Mouse (Mus musculus) natural killer cell, adult 2 months (primary cell): ENCODE results near the gene Prima1.

Source experiments
- DNase-seq, 2 experiments: peaks; one replicate each; pipeline ENCODE4 v3.0.0; 2022; ENCODE audit warnings: low spot score in 2 of 2

Prima1 gene

DNA sequence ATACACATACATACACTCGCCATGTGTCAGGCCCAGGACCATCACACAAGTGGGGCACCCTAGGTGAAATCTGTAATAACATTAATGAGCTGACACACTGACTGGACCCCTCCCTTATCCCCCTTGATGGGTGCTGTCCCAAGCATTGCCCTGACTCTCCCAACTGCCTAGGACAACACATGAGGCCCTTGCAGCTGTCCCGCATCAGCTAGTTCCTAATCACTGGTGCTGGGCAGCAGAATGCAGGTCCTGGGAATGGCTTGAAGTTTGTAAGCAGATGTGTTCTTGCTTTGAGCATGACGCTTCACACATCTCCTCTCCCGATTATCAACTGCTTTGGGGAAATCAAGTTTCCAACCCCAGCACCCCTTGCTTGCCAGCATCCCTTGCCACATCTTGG lies 15.8 kb downstream of the Prima1 start:
- no peak for DNase-seq

DNA sequence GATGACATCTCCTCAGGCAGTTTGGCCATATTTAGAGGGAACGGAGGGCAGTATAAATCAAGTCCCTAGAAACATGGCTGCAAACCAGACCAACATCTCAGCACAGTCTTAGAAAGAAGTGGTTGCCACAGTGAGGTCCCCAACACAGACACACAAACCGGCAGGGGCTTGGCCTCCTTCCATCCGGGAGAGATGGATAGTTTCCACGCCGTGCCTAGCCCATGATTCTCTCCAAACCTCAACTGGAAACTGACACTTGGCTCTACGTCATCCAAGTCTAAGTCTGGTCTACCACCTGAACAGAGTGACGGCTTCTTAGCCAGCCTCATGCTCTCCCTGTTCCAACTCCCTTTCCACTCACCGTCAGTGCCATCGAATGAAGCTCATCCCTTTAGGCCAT lies 18.3 kb downstream of the Prima1 start:
- no peak for DNase-seq

DNA sequence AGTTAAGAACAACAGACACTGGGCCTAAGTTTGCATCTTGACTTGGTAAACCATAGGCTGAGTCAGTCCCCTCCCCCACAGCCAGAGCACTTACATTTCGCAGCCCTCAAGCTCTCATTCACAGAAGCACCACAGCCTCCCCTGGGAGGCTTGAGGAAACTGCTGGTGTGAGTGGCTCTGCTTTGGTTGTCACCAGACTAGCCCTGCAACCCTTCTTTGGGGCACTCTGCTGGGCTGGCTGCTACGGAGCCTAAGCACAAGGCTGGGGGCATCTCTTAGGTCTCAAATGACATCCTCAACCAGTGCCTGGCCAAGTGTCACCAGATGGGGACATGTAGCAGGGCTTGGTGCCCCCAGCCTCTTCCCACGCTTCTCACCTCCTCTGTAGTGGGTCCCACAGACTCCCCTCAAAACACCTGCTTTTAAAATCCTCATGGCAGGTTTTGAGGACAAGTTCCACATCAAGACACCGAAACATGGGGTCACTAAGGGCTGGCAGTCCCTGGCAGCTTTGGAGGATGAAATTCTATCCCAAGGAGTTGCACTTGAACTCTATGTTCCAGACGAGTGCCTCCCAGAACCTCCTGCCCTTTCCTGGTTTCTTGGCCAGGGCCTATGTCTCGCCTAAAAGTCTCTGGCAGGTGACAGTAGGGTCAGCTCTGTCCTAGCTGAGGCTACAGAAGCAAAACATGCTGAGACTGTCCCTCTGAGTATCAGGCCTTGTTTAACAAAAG lies 25.9 kb downstream of the Prima1 start:
- no peak for DNase-seq

DNA sequence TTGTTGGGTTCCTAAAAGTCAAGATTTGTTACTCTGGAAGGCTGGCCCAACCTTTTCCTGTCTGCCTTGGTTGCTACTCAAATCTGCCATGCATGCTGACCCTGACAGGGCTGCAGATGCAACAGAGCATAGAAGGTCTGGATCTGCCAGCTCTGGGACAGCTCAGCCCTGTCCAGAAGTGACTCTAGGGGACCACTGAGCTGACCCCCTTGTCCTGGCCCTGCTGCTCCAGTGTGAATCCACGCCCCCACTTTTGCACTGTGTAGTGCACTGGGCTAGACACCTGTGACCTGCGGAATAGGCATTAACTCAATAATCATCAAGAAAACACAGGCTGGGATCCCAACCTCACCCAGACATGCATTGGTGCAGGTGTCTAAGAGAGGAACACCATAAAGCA lies 27.2 kb downstream of the Prima1 start:
- DNase-seq = no peak

DNA sequence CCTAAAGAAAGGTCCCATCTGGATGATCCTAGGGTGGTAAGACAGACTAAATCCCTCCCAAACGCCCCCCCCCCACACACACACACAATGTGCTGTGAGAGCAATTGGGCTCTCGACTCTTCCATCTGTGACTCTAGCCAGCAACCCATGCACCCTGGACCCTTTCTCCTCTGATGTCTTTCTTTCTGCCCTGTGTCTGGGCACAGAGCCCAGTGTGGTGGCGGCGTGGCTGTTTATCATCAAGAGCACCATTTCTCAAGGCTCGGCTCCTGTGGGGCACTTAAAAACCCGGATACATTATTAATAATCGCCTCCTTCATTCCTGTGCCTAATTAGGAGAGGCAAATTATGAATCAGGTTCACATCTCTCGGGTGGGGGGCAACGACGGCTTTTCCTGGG lies 27.7 kb downstream of the Prima1 start:
- no peak for DNase-seq

DNA sequence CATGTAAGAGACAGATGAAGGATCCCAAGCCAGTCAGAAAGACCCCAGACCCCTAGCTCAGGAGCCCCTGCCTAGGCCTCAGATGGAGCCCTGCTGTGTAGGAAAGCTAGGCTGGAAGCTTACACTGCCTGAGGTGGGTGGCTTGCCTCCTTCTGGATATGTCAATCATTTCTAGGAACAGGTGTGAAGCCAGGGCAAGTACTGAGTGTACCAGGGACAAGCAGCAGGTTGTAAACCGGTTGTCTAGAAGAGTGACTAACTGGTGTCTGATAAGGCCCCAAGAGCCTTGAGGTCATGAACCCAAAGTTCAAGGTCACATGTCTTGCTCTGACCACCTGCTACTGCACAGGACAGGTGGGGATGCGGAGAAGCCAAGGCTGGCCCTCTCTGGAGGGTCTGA lies 28.4 kb downstream of the Prima1 start:
- DNase-seq = no peak

DNA sequence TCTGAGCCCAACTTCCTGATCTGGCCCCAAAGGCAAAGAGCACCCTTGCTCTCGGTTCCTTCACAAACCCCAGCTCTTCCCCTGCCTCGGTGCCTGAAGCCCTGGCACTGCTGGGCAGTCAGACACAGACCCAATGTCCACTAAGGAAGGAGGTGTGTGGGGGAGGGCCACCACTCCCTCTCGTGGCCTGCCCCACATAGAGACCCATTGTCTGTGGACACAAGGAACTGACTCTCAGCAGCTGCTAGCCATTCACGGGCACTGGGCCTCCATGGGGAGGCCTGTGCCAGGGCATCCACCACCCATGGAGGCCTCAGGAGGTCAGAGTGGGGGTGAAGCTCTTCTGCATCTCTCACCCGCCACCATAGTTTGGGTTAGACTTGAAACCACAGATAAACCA lies 30.9 kb downstream of the Prima1 start:
- DNase-seq = no peak

DNA sequence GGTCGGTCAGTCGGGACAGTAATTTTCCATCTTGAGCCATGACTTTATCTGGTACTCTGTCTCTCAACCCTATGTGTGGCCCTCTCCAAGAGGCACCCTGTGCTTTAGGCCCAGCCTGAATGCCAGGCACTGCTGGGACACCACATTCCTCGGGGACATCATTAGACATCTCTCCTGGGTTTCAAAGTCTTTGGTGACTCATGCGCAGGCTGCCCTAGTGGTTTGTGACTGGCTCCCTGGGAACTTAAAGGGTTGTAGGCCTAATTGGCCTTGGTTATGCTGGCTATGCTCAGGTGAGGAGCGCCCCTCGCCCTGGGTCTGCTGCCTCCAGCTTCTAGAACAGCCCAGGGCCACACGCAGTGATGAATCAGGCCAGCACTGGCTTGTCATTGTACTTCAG lies 32.4 kb downstream of the Prima1 start:
- DNase-seq = no peak

DNA sequence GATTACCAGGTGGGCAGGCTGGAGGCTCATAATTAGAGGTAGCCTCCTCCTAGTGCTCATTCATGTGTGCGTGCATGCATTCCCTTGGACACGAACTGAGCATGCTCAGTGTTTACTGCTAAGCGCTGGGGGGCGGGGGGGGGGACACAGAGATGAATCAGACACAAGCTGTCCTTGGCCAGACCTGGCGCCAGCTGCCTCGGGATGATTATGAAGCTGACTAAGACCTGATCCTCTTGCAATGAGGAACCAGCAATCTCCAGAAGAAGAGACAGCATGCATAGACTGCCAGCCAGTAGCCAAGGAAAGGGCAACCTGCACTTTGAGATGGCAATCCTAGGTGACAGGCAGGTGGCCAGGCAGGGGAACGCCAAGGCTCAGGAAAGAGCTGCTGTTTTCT lies 36.4 kb downstream of the Prima1 start:
- DNase-seq = no peak

DNA sequence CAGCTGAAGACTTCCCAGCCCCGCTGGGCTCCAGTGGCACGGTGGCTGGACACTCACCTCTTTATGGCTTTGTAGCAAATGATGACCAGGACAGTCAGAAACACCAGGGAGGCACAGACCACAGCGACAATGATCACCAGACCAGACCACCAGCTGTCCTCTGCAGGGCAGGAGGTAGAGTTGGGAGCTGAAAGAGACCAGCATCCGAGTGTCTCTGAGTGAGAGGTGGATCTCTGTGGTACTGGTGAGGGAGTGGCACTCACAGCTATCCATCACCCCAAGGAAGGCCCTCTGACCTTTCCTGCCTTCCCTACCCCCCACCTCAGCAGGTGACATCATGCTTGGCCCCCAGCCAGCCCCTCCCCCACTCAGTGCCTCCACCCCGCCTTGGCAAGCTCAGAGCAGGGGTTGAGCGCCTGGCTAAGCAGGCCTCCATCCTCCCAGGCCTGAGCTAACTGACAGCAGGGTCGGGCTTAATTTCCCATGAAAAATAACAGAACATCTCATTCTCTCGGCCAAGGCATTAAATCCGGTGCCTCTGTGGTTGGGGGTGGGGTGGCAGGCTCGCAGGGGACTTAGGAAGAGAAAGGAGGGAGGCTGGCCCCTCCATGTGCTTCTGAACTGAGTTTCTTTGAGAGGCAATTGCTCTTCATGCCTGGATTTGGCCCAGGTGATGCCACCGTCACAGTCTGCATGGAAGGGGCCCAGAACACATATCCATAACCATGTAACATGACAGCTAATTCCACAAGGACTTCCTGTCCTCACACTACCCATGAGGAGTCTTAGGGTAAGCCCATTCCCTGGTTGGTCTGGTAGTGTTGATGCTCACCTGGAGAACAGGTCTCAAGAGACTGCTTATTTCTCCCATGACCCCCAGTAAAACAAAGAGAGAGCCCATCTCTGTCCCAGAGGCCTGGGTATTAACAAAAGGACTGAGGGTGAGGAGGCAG lies 39.1 kb downstream of the Prima1 start:
- no peak for DNase-seq

DNA sequence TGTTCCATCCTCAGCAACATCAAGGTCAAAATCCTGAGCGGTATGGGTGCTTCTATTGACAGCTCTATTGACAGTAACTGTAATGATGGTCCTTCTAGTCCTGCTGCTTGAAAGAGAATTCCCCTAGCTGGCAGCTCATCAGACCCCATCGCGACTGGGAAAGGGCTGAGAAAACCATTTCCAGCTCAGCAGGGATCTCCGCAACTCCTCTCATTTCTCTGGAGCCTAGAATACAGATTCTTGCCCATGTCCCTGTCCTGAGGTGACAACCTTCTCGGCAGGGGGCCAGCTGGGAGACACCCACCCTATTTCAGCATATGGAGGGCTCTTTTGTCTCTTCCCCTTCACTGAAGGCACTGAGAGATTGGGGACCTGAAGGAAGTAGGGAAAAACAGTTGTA lies 49.0 kb downstream of the Prima1 start:
- no peak for DNase-seq

DNA sequence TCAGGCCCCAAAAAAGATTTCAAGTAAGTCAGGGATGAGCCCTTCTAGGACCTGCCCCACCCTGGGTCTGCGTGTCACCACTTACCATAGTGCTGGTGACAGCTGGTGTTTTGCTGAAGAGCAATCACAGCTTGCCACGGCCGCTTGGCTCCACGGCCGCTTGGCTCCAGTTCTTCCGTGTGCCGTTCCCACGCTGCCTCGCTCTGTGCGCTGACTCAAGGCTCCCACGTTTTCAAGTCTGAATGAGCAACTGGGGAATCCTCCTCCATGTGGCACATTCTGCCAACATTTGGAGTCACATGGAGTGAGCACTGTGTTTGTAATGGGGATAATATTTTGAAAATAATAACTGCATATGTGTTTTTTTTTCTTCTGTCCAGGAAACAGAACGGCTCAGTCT lies 52.2 kb downstream of the Prima1 start:
- DNase-seq = no peak

DNA sequence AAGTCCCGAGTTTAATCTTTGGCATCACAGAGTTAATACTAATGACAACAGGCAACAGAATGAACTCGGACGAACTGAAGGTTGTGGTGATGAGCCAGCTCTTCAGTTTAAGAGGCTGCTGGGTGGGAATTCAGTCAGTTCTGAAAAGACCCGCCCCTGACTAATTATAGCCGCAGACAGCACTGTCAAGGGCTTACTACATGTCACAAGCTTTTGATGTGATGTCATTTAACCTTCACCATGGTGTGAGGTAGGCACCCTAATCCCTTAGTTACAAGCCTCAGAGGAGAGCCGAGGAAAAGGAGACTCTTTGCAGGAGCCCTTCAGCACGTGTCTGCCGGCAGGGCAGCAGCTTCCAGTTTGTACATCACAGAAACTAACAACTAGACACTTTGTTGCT lies 53.7 kb downstream of the Prima1 start:
- DNase-seq = no peak

DNA sequence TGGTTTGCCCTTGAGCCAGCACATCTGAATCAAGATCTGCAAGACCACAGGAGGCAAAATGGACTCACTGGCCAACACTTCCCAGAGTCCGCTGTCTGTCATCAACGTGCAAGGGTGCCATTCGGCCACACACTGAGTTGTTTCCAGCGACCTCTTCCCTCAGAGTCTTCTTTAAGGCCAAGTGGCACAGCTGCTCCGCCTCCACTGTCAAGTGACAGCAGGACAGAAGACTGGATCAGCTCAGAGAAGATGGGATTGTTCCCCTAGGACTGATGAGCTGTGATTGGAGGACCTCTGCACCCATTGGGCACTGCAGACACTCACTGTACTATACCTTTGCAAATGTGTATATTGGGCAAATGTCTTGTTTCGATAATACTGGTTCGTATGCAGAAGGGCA lies 54.9 kb downstream of the Prima1 start:
- DNase-seq = no peak

DNA sequence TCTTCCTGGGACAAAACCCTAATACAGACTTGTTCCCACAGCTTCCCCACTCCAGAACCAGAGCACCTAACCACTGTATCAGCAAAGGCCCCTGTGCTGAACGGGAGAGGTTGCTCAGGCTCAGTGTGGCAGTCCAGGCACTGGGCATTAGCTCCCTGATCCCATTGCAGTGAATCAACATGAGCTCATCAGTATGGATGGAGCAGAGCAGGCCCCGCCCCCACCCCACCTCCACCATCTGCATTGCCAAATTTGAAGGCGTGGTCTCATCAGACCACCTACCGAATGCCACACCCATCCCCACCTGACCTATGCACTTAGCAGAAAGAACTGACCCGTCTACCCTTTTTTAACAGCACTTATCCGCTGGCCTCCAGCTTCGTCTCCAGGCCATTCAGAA lies 58.9 kb downstream of the Prima1 start:
- no peak for DNase-seq

DNA sequence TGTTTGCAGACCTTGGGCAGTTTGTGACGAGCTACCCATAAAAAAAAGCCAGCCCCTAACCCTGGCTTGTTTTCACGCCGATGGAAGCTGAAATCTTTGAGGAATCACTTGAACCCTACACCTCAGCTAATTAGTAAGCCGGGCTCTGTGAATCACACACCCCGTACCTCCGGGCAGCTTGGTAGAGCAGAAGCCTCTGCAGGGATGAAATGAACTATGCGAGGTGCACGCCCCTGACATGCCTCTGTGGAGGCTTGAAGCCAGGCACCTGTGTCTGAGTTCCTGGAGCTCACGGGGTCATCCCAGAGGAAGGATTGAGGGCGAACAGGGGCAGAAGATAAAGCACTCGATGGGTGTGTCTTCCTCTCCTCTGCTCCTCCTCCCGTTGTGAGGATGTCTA lies 73.1 kb downstream of the Prima1 start:
- no peak for DNase-seq

DNA sequence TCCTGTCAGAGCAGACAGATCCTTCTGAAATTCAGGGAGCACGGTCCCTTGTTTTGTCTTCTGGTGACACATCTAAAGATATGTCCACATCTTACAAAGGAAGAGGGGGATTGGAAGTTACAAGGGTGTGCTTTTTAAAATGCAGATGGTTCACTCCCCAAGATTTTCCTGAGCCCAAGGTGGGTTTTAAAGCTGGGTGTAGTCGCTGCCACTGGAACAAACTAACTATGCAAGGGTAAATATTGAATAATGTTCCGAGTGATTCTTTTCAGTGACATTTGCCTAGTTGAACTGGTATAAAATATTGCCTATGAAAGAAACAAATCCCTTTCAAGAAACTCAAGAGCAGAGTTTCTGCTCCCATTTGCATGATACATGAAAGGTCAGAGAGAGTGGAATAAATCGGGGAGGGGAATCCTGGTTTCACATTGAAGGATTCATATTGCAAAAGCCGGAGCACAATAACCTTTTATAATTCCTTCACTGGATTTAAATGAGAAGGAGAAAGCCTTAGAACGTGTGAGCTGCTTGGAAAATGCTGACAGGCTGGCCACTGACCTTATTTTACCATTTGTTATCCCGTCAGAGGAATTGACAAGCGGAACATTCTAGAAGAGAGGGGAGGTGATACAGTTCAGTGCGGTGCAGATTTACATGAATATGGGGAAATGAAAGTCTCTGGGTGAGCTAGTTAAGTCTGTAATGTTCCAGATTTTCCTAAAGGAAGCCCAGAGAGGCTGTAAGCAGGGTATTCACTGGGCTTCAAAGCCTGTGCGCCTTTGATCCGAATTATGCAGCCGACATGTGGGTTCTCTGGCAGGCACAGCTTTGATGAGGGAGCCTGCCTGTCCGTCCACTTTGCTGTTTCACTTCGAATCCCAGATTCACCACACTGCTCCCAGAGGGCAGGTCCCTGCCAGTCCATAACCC lies 77.6 kb downstream of the Prima1 start:
- no peak for DNase-seq

DNA sequence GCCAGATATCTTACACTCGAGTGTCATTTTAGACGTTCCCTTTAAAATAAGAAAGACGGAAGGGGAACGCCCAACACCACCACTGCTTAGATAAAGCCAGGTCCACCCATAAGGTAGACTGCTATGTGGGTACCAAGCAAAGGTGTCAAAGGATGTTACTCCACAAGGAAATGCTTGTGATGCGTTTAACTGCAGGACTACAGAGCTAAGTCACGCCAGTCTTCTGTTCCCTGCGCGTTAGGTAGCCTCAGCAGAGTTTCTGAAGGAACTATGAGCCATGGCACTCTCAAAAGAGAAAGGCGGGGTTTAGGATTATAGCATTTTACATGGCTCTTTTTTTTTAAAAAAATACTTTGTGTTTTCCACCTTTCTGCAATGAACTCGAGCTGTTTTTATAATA lies 78.4 kb downstream of the Prima1 start:
- DNase-seq = no peak

DNA sequence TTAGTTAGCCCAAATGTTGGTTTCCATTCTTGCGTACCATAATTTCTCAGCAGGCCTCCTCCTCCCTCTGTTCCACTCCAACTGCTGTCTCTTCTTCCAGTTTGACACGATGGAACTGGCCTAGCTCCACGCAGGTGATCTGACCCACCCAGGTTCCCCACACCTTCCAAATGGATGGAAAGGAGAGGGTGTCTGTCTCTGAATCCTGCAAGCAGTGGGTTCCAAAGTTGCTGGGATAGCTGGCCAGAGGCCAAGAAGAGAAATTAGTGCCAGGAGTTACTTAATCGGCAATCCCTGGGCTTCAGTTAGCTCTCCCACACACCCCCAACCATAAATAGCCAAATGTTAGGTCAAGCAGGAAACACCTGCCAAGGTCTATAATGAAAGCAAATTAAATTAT lies 81.2 kb downstream of the Prima1 start:
- DNase-seq = no peak

DNA sequence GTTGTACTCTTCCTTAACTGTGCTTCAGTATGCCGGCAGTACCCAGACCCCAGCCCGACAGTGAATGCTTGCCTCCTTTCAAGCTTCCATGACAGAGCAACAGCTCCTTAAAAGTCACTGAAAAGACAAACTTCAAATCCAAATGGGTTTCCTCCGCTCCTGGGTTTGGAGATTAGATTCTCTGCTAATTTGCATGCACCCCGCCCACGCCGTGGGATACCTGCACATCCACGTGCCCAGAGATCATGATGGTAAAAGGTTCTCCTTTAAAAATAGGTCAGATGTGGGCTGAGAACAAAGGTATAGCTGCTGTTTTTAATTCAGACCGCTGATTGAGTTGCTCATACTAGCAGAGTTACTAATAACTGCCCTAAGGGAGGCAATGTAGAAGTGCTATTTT lies 82.9 kb downstream of the Prima1 start:
- DNase-seq = no peak

DNA sequence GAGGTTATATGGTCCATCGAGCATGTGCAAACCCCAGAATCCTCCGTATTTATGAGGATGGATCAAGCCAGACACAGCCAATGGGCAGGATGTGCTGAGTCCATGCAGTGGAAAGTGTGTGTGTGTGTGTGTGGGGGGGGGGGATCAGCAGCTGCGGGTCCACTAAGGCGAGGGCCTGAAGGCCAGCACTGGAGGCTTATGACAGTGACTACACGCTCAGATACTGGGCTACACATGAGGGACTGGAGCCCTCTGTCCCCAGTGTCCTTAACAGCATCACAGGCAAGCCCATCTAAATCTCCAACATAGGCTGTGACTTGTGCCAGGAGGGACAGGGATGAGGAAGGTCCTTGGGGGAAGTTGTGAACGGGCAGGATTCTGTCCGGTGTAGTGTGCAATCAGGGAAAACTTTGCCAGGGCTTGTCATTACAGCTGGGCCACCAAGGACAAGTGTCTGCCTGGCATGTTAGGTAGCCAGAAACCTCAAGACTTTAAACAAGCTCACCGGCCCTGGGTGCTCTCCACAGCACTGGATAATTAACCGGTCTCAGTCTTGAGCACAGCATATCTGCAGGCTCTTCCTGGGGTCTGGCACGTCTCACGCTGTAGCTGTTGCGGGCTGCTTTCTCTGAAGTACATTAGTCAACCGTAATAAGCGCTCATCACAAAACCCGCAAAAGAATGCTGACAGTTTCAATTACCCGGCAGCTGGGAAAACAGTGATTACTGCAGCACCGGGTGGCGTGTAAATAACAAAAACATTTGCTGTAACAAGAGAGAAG lies 84.6 kb downstream of the Prima1 start:
- no peak for DNase-seq
